Mouse (Mus musculus): ENCODE results near the gene Dhdh. TPM values are rescaled to one million over a fixed set of nuclear protein-coding genes. Genes with fewer than 3 reads are reported as not detected.
"Not testable (repeated sequence)": the region's sequence is repeated elsewhere in the genome, so short reads cannot be mapped to it uniquely, and the experiment has no call there.

Dhdh gene
- polyA plus RNA-seq, 1 experiment from 2014 or later, result 3.2 TPM

DNA sequence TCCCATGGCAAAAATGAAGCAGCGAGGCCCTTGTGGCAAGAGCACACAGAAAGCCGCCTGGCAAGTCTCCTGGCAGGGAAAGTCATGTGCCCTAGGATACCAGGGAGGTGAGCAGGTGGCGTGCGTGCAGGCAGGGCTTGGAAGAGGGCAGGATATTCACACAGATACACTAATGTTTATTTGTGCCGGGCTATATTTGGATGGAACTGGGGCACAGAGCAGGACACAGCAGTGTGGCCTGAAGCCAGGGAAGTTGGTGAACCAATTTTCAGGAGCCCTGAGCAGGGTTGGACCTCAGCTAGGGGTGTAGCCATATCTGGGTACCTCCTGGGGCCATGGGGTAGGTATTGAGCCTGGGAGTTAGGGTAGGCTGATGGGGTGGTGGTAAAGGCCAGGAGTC lies 4.3 kb upstream of the Dhdh start:
- no peaks in the 10 kb centered on the region for H3K9me3 ChIP-seq (ENCODE audit: control insufficient read depth, low read length)
- H3K9ac ChIP-seq (ENCODE audit: low read length), result no peak overlapping the region
- H3K4me2 ChIP-seq, result no peak overlapping the region
- ATAC-seq (ENCODE audit: low FRiP score), result no peak
- no peaks in the 10 kb centered on the region; the same call in 1 of the 2 replicates for H3K4me1 ChIP-seq (ENCODE audit: control insufficient read depth, insufficient read depth, low read length)
- H3K4me3 ChIP-seq (ENCODE audit: low read depth, low read length), result no peak overlapping the region
- peaks cover 2% of the 10 kb centered on the region; the same call in 1 of the 2 replicates for H3K36me3 ChIP-seq (ENCODE audit: control insufficient read depth, insufficient read depth, low read length)
- WGBS, result 93% methylated on average over 5 of the region's 5 CpGs
- H3K27ac ChIP-seq (ENCODE audit: low read depth, low read length), result no peak overlapping the region
- DNase-seq (ENCODE audit: low spot score, missing footprints), result no peak
- no peaks in the 10 kb centered on the region for H3K27me3 ChIP-seq (ENCODE audit: control insufficient read depth, insufficient read depth, low read length)

DNA sequence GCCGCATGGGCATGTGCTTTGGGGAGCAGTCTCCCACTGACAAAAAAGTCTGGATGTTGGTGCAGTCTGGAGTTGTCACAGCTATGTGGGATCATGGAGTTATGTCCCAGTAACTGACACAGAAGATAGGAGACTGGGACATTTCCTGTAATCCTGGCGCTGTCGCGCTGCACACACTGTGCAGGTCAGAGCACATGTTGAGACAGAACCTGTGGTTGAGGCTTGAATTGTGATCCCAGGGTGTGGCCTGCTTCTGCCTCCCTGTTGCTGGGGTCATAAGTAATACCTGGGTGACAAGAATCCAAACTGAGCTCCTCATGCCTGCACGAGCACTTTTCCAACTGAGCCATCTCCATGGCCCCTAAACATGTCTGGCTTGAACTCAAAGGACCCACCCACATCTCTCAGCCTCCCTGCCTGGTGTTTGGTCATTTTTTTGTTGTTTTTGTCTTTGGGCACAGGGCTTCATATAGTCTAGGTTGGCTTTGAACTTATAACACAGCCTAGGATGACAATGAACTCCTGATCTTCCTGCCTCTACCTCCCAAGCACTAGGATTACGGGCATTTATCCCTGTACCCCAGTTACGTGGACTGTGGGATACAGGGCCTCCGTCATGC lies 3.7 kb upstream of the Dhdh start:
- no peaks in the 10 kb centered on the region; the same call in 1 of the 2 replicates for H3K4me1 ChIP-seq (ENCODE audit: control insufficient read depth, insufficient read depth, low read length)
- no peak overlapping the region for H3K4me3 ChIP-seq (ENCODE audit: low read depth, low read length)
- 97% methylated on average over 8 of the region's 8 CpGs for WGBS
- no peaks in the 10 kb centered on the region for H3K27me3 ChIP-seq (ENCODE audit: control insufficient read depth, insufficient read depth, low read length)
- no peak overlapping the region for H3K4me2 ChIP-seq
- H3K9ac ChIP-seq (ENCODE audit: low read length), result no peak overlapping the region
- H3K27ac ChIP-seq (ENCODE audit: low read depth, low read length), result no peak overlapping the region
- ATAC-seq (ENCODE audit: low FRiP score), result no peak
- DNase-seq (ENCODE audit: low spot score, missing footprints), result no peak
- no peaks in the 10 kb centered on the region for H3K9me3 ChIP-seq (ENCODE audit: control insufficient read depth, low read length)
- H3K36me3 ChIP-seq (ENCODE audit: control insufficient read depth, insufficient read depth, low read length), result no peaks in the 10 kb centered on the region; the same call in 1 of the 2 replicates

DNA sequence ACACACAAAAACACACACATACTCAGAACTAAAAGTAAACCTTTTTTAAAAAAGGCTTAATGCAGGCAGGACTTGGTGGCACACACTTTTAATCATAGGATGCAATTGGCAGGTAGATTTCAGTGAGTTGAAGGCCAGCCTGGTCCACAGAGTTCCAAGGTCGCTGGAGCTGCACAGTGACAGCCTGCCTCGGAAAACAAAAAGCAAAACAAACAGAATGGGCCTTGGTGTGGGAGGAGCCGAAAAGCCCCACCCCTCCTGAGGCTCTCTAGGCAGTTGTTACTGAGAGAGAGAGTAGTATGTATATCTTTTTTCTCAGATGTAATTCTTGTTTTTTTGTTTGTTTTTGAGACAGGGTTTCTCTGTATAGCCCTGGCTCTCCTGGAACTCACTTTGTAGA lies 2.7 kb upstream of the Dhdh start:
- no peak for ATAC-seq (ENCODE audit: low FRiP score)
- no peaks in the 10 kb centered on the region for H3K27me3 ChIP-seq (ENCODE audit: control insufficient read depth, insufficient read depth, low read length)
- no peak for DNase-seq (ENCODE audit: low spot score, missing footprints)
- no peaks in the 10 kb centered on the region for H3K36me3 ChIP-seq (ENCODE audit: control insufficient read depth, insufficient read depth, low read length)
- H3K9ac ChIP-seq (ENCODE audit: low read length), result no peak overlapping the region
- no peaks in the 10 kb centered on the region for H3K9me3 ChIP-seq (ENCODE audit: control insufficient read depth, low read length)
- no peak overlapping the region for H3K27ac ChIP-seq (ENCODE audit: low read depth, low read length)
- H3K4me1 ChIP-seq (ENCODE audit: control insufficient read depth, insufficient read depth, low read length), result no peaks in the 10 kb centered on the region; the same call in 1 of the 2 replicates
- no peak overlapping the region for H3K4me2 ChIP-seq
- H3K4me3 ChIP-seq (ENCODE audit: low read depth, low read length), result no peak overlapping the region
- WGBS, result 23% methylated on average over 3 of the region's 3 CpGs

DNA sequence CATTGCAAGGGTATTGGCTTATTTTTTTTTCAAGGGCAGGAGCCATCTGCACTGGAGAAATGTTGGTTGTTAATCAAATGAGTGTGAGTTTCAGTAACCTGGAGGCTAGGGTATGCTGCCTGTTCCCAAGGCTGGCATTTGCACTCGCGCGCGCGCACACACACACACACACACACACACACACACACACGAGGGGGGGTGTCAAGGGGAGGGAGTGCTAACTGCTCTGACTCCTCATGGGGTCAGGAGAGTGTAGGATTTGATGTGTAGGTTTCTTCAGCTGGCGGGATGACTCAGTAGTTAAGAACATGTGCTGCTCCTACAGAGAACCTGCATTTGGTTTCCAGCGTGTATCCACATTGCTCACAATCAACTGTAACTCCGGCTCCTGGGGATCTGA lies 2.2 kb upstream of the Dhdh start:
- Histone ChIP-seq H3K27ac (ENCODE audit: low read depth, low read length) (no peak overlapping the region), H3K4me3 (ENCODE audit: low read depth, low read length) (no peak overlapping the region), H3K4me1 (ENCODE audit: control insufficient read depth, insufficient read depth, low read length) (no peaks in the 10 kb centered on the region; the same call in 1 of the 2 replicates), H3K4me2 (no peak overlapping the region), H3K27me3 (ENCODE audit: control insufficient read depth, insufficient read depth, low read length) (no peaks in the 10 kb centered on the region), H3K9ac (ENCODE audit: low read length) (no peak overlapping the region), H3K9me3 (ENCODE audit: control insufficient read depth, low read length) (no peaks in the 10 kb centered on the region), H3K36me3 (ENCODE audit: control insufficient read depth, insufficient read depth, low read length) (no peaks in the 10 kb centered on the region)
- ATAC-seq (ENCODE audit: low FRiP score) (no peak), DNase-seq (ENCODE audit: low spot score, missing footprints) (no peak)
- WGBS, result 54% methylated on average over 9 of the region's 9 CpGs

DNA sequence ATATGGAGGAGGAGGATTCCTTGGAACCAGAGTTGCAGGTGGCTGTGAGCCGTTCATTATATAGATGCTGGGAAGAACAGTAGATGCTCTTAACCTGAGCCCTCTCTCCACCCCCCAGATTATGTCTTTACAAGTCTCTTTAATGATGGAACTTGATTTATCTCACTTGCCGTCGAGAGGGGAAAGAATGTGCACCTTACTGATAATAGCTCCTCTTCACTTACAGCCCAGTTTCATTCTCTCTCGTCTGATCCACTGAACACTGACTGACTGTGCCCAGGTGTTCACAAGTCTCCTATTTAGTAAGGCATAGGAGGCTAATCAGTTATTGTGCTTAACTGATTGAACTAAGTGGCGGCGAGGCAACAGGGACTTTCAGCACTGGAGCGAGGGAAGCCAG lies 973 bp upstream of the Dhdh start:
- Histone ChIP-seq H3K9ac (ENCODE audit: low read length) (no peak overlapping the region), H3K27ac (ENCODE audit: low read depth, low read length) (no peak overlapping the region), H3K4me2 (no peak overlapping the region), H3K4me3 (ENCODE audit: low read depth, low read length) (no peak overlapping the region), H3K4me1 (ENCODE audit: control insufficient read depth, insufficient read depth, low read length) (no peaks in the 10 kb centered on the region; the same call in 1 of the 2 replicates), H3K27me3 (ENCODE audit: control insufficient read depth, insufficient read depth, low read length) (no peaks in the 10 kb centered on the region), H3K36me3 (ENCODE audit: control insufficient read depth, insufficient read depth, low read length) (no peaks in the 10 kb centered on the region), H3K9me3 (ENCODE audit: control insufficient read depth, low read length) (no peaks in the 10 kb centered on the region)
- DNase-seq (ENCODE audit: low spot score, missing footprints) (no peak), ATAC-seq (ENCODE audit: low FRiP score) (no peak)
- WGBS, result 86% methylated on average over 7 of the region's 7 CpGs

DNA sequence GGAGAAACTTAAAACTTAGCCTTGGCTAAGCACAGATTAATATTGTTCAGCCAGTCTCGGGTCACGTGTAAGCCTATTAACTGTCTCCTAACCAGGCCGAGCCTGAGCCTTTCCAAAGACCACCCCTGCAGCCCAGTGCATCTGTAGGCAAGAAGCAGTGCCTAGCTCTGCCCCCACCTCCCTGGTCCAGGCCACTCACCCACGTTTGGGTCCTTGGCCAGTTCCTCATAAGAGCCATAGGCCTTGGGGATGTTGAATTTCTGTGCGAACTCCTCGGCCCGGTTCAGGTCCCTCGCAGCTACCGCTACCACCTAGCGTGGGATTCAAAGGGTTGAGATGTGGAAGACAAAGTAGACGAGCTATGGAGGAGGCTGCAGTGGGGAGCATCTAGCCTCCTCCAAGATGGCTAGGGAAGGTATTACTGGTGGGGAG lies 728 bp downstream of the Dhdh start:
- peak; percentile 49 for ATAC-seq (ENCODE audit: low FRiP score)
- WGBS, result 17% methylated on average over 11 of the region's 11 CpGs
- H3K4me2 ChIP-seq, result peak overlapping the region; percentile 70
- H3K9ac ChIP-seq (ENCODE audit: low read length), result peak overlapping the region; percentile 80
- no peaks in the 10 kb centered on the region for H3K9me3 ChIP-seq (ENCODE audit: control insufficient read depth, low read length)
- H3K4me3 ChIP-seq (ENCODE audit: low read depth, low read length), result peak overlapping the region; percentile 49
- peak overlapping the region; percentile 20; the same call in 1 of the 2 replicates for H3K27ac ChIP-seq (ENCODE audit: low read depth, low read length)
- no peaks in the 10 kb centered on the region for H3K27me3 ChIP-seq (ENCODE audit: control insufficient read depth, insufficient read depth, low read length)
- no peaks in the 10 kb centered on the region; the same call in 1 of the 2 replicates for H3K4me1 ChIP-seq (ENCODE audit: control insufficient read depth, insufficient read depth, low read length)
- DNase-seq (ENCODE audit: low spot score, missing footprints), result peak; percentile 95
- H3K36me3 ChIP-seq (ENCODE audit: control insufficient read depth, insufficient read depth, low read length), result no peaks in the 10 kb centered on the region

DNA sequence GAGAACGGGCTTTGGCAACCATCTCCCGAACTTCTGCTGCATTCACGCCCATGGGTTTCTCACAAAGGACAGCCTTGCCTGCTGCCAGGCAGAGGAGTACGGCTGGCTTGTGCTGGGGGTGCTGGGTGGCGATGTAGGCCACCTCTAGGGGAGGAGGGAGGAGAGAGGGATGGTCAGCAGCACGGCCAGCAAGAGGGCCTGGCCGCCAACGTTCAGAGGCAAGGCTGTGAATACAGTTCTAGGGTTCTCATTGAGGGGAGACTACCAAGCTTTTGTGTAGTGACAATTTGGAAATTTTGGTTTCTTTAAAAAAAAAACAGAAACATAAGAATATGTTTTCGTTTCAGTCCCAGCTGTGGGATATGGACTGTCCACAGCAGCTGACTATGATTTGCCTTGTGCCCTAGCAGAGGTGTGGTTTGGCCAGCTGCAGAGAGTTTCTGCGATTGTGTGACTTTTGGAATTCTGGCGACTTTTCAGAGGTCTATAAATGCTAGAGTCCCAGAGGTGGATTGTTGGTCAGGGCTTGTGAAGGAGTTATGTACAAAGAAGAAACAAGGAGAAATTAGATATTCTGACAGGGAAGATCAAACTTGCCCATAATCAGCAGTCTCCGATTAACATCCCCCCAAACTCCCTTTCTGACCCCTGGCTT lies 1.7 kb downstream of the Dhdh start, which contains the start of gene Gm45808:
Gene Gm45808 (minus strand): TSS at position 51 of the 655 bp plus-strand sequence.
- H3K27me3 ChIP-seq (ENCODE audit: control insufficient read depth, insufficient read depth, low read length), result no peaks in the 10 kb centered on the region
- no peak within 1 kb of the TSS for H3K27ac ChIP-seq (ENCODE audit: low read depth, low read length)
- no peaks in the 10 kb centered on the region for H3K9me3 ChIP-seq (ENCODE audit: control insufficient read depth, low read length)
- no peaks in the 10 kb centered on the region for H3K36me3 ChIP-seq (ENCODE audit: control insufficient read depth, insufficient read depth, low read length)
- H3K4me2 ChIP-seq, result no peak within 1 kb of the TSS
- DNase-seq (ENCODE audit: low spot score, missing footprints) (no peak), ATAC-seq (ENCODE audit: low FRiP score) (no peak)
- H3K9ac ChIP-seq (ENCODE audit: low read length), result no peak within 1 kb of the TSS
- no peak within 1 kb of the TSS for H3K4me3 ChIP-seq (ENCODE audit: low read depth, low read length)
- WGBS, result 86% methylated on average over 12 of the region's 12 CpGs
- no peaks in the 10 kb centered on the region; the same call in 1 of the 2 replicates for H3K4me1 ChIP-seq (ENCODE audit: control insufficient read depth, insufficient read depth, low read length)

DNA sequence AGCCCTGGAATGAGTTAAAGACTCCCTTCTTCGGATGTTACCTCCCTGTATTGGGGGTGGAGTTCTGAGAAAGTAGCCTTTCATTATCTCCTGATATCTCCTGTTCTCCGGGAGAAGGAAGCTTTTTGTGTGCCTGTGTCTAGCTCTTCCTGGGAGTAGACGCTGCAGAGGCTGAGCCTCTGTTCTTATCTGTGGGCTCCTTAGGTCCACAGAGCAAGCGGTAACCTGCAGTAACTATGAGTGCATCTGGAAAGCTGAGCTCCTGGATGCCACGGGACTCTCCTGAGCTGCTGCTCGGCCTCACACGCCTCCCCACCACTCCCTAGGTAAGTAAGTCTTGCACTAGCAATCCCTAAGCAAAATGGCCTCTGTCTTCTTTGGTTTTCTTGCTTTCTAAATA lies 2.4 kb downstream of the Dhdh start:
- H3K27me3 ChIP-seq (ENCODE audit: control insufficient read depth, insufficient read depth, low read length), result no peaks in the 10 kb centered on the region
- H3K9me3 ChIP-seq (ENCODE audit: control insufficient read depth, low read length), result no peaks in the 10 kb centered on the region

DNA sequence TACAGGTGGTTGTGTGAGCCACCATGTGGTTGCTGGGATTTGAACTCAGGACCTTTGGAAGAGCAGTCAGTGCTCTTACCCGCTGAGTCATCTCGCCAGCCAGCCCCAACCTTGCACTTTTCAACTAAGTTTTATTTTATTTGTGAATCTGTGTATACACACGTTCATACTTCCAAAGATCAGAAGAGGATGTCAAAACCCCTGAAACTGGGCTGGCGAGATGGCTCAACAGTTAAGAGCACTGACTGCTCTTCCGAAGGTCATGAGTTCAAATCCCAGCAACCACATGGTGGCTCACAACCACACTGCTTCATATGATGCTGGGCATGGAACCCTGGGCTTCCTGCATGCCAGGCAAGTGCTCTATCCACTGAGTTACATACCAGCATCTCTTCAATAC lies 3.6 kb downstream of the Dhdh start:
- not testable (repeated sequence) for ATAC-seq (ENCODE audit: low FRiP score); H3K4me3 ChIP-seq (ENCODE audit: low read depth, low read length); H3K4me2 ChIP-seq; H3K9ac ChIP-seq (ENCODE audit: low read length); H3K36me3 ChIP-seq (ENCODE audit: control insufficient read depth, insufficient read depth, low read length); H3K4me1 ChIP-seq (ENCODE audit: control insufficient read depth, insufficient read depth, low read length); DNase-seq (ENCODE audit: low spot score, missing footprints); H3K27me3 ChIP-seq (ENCODE audit: control insufficient read depth, insufficient read depth, low read length); H3K9me3 ChIP-seq (ENCODE audit: control insufficient read depth, low read length); H3K27ac ChIP-seq (ENCODE audit: low read depth, low read length)
- 85% methylated on average over 5 of the region's 5 CpGs for WGBS

More for the DNA sequence above, 2.4 kb downstream of the Dhdh start:
- Histone ChIP-seq H3K36me3 (ENCODE audit: control insufficient read depth, insufficient read depth, low read length) (no peaks in the 10 kb centered on the region), H3K4me3 (ENCODE audit: low read depth, low read length) (no peak overlapping the region), H3K27ac (ENCODE audit: low read depth, low read length) (no peak overlapping the region), H3K4me2 (no peak overlapping the region), H3K9ac (ENCODE audit: low read length) (no peak overlapping the region), H3K4me1 (ENCODE audit: control insufficient read depth, insufficient read depth, low read length) (no peaks in the 10 kb centered on the region; the same call in 1 of the 2 replicates)
- 85% methylated on average over 7 of the region's 7 CpGs for WGBS
- DNase-seq (ENCODE audit: low spot score, missing footprints) (no peak), ATAC-seq (ENCODE audit: low FRiP score) (no peak)

Measured in midbrain, embryonic 11.5 days (tissue).